Mouse (Mus musculus) right cerebral cortex, adult 18-20 months (tissue): ENCODE measurements around the gene Cwc25.
"Not testable (repeated sequence)": the region's sequence is repeated elsewhere in the genome, so short reads cannot be mapped to it uniquely, and the experiment has no call there.

Source experiments
- DNase-seq: peaks from one replicate; pipeline ENCODE4 v3.0.0; 2022; ENCODE audit warnings: mixed read lengths

The Cwc25 gene

DNA sequence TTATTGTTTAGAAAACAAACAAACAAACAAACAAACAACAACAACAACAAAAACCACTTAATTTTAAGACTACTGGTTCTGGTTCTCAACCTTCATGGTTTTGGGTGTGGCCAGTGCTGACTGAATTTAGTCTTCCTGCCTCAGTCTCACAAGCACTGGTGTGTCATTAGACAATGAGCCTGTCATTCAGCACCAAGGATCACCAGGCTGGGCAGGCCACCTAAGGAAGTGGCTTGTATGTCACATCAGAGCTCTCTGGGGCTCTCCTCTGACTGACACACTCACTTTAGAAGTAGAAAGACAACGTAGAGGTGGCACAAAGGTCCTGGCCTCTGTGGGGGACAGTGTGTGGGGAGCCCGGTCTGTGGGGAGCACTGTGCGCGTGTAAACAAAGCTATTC is 47.3 kb downstream of the Cwc25 start:
- no peak for DNase-seq

DNA sequence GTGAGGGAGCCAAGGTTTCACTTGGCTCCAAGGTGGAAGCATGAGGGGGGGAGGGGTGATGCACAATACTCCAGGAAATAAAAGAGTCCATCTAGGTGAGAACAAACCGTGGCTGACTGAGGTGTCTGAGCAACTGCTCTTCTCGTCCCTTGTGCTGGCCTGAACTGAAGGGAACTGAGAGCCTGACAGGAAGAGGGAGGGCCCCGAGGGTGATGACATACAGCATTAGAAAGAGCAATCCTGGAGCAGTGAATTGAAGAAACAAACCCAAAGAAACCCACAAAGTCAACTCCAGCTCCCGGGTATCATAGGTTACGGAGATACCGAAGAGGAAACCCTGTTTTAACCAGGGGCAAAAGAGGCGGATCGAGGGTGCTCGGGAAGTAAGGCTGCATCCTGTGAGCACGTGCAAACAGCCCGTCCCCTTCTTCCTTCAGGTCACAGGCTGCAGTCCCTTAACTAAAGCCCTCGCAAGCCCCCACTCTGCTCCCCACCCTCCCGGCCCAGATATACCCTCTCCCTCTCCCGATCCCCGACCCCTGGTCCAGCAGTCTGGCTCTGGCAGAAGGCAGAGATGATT is 48.0 kb downstream of the Cwc25 start:
- DNase-seq: no peak

DNA sequence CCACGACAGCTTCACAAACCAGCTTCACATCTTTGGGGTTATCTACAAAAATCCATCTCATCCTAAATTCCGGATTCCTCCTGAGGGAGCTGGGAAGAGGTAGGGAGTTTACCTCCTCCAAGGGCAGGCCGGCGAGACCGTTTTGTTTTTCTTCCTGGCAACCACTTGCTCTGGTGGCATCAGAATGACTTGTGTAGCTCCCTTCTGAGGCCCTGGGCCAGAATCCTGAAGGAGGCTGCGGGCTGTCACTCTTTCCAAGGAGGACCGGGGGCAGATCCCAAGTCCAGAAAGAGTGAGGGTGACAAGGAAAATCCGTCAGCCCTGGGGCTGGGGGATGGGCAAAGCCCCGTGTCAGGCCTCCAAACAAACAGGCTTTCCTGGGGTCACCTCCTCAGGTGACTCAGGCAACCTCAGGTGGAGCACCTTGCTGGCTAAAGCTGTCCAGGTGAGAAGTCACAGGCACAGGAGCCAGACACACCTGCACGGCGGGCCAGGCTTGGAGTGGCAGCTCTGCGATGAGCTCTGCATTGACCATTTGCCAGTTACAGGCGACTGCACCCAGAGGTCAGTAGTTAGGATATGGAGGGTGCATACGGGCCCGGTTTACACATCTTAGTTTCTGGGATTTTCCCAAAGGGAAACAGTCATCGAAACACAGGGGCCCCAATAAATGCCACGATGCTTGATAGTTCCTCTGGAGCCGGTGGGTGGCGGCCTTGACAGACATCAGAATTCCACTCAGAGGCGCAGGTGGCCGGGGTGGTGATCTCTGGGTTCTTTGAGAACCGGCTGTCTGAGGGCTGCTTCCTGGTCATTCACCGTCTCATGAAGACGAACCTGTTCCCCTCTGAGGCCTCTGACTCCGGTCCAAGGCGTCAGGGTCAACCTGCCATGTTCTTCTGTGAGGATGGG is 48.7 kb downstream of the Cwc25 start:
- no peak for DNase-seq

DNA sequence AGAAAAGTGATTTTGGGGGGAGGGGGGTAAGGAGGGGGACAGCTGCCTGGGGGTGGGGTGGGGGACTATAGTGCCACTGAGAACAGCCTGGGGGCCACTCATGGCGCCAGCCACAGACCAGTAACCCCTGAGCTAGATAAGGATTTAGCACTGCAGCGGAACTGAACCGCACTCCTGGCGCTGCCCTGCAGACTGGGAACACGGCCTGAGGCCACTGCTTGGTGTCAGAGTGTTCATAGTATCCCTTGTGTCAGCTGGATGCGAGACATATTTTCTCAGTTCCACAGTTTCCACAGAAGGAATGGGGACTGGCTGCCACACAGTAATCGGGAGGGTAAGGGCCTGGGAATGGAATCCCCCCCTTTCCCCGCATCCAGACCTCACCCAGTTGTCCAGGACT is 50.3 kb downstream of the Cwc25 start:
- DNase-seq: no peak

DNA sequence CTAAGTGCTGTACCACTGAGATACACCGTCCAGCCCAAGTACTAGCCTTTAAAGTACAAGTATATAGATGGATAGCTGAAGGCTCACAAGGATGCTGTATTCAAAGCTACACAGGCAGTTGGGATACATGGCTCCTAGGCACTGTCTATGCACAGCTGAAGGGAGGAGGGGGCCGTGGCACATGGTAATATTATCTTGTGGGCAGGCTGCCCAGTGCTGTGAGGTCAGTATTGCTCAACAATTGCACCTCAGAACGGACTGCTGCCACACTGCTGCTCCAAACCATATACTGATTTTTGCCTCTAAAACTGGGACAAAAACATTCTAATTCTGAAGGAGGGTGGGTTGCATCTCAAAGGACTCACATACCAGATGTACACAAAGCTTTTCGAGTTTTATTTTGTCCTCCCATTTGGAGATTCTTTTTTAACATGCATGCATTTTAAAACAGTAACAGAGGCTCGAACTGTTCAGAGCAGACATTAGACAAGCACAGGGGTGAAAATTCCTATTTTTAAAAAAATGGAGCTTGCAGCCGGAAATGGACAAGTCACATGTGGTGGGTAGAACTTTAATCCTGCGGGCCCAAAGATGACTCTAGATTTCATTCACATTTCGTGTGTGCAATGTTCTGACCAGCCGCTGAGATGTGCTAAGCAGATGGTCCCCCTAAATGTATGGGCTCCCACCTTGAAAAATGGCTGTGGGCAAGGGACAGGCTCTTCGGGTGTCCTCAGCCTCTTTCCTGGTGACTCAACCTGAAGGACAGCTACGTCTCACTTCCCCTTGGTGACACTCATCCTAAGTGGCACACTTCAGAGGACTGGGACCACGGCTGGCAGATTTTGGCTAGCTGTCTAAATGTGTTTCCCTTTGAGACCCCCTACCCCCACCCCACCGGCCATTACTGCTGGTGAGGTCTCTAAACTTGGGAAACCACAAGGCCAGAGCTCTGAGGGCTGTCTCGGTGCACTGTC is 51.3 kb downstream of the Cwc25 start:
- DNase-seq: no peak

DNA sequence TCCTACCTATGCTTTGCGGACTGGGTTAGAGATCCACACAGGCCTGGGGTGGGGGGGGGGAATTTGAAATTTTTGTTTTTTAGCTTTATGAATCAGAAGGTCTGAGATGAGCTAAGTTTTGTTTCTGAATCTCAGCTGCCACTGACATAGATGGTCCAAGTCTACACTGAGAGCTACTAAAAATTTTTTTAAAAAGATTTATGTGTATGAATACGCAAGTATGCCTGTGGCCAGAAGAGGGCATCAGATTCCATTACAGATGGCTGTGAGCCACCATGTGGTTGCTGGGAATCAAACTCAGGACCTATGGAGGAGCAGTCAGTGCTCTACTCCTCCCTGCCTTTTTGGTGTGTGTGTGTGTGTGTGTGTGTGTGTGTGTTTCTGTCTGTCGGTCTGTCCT is 52.0 kb downstream of the Cwc25 start:
- no peak for DNase-seq

DNA sequence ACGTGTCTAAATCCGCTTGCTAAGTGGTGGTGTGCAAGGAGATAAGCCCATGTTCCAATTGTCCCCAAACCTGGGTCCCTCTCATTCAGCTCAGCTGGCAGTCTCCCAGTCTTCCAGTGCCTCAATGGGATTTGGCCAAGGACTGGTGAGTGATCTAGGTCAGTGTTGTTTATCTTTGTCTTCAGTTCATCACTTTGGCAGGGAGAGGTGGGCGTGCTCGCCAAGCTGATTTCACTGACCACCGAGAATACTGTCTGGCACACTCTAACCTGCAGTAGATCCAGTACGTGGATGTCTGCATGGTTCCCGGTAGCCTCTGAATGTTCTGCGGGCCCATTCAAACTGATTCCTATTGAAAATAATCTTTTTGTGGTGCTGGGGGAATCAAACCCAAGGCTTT is 52.5 kb downstream of the Cwc25 start:
- DNase-seq: no peak

DNA sequence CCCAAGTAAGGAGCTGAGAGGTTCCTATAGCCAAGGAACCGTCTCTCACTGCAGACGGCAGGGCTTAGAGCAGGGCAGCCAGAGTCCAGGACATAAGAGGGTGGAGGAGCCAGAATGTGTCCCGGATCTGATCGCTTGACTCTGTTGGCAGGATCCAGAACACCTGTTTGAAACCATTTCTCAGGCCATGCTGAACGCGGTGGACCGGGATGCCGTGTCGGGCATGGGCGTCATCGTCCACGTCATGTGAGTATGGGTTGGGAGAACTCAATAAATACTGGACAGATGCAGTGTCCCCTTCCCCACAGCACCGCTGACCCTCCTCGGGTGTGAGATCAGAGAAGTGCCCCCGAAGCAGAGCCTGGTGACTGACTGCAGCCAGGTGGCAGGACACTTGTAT is 54.1 kb downstream of the Cwc25 start:
- DNase-seq: no peak

DNA sequence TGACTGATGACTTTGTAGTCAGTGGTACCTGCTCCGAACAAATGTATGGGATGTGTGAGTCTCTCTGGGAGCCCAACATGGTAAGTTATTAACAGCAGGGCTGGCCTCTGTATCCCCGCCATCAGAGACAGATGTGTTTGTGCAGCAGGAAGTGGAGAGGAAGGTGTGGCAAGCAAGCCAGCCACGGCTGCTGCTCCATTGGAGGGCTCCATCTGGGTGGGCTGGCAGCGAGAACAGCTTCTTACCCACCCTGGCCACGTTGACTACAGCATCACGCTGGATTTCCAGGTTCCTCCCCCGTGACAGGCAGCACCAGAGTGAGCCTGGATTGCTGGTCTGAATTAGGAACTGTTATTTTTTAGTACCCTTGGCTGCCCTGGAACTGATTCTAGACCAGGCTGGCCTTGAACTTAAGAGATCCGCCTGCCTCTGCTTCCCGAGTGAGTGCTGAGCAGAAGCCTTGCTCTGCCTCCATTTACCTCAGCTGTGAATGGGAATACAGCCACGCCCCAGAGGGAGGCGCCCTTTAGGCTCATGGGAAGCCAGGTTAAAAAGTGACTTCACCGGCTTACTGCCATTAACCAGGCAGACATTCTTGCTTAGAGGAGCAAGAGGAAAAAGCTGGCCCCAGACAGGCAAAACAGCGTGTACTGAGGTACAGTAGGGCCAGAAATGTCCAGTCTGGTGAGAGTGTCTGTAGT is 55.0 kb downstream of the Cwc25 start:
- no peak for DNase-seq

DNA sequence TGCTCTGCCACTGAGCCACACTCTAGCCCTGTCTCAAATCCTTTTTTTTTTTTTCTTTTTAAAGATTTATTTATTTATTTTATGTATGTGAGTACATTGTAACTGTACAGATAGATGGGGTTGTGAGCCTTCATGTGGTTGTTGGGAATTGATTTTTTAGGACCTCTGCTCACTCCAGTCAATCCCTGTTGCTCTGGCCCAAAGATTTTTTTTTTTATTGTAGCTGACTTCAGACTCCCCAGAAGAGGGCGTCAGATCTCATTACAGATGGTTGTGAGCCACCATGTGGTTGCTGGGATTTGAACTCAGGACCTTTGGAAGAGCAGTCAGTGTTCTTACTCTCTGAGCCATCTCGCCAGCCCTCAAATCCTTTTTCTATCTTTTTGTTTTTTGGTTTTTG is 56.3 kb downstream of the Cwc25 start:
- not testable (repeated sequence) for DNase-seq

DNA sequence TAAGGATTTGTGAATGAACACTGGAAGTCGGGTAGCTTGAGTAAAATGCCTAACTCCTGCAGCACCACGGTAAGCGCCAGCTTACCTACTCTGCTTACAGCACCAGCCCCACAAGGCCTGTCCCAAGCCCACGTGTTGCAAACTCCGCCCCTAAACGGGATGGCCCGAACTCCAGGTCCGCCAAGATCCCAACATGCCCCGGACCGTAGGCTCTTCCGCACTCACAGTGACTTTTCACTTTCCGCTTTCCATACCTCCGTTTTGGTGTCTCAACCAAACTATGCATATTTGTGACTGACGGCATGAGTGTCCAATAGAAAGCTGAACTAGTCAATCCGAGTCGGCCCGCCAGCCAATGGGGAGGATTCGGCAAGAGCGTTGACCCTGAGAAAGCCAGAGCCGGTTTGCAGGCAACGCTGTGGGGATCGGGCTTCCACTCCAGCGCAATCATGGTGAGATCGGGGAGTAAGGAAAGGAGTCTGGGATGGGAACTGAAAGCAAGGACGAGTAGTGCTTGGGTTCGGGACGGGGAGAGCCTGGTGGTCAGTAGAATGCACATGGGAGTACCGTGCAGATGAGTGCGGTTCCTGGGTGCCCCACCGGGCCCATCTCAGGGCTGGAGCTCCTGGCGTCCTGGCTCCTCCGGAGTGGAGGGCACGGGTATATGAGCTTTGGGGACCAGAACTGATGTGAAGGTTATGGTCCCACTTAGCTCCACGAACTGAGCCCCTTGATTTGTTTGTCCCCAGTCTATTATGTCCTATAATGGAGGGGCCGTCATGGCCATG is 63.1 kb downstream of the Cwc25 start, which contains the start of gene Psmb3:
Gene Psmb3 (plus strand): TSS at position 361 of the 788 bp plus-strand sequence.
- DNase-seq: peak; percentile 100

DNA sequence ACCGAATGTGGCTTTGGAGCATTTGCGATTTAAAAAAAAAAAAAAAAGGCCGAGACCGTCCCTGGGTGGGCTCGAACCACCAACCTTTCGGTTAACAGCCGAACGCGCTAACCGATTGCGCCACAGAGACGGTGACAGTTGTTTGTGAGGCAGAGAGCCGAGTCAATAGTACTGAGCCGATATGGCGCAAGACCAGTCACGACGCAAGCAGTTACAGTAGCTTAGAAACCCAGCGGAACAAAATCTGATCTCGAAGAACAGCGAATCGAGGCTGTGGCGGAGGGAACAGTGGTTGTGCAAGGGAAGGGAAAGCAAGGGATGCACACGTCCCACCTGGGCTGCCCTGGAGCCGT is 64.0 kb downstream of the Cwc25 start:
- peak; percentile 83 for DNase-seq

DNA sequence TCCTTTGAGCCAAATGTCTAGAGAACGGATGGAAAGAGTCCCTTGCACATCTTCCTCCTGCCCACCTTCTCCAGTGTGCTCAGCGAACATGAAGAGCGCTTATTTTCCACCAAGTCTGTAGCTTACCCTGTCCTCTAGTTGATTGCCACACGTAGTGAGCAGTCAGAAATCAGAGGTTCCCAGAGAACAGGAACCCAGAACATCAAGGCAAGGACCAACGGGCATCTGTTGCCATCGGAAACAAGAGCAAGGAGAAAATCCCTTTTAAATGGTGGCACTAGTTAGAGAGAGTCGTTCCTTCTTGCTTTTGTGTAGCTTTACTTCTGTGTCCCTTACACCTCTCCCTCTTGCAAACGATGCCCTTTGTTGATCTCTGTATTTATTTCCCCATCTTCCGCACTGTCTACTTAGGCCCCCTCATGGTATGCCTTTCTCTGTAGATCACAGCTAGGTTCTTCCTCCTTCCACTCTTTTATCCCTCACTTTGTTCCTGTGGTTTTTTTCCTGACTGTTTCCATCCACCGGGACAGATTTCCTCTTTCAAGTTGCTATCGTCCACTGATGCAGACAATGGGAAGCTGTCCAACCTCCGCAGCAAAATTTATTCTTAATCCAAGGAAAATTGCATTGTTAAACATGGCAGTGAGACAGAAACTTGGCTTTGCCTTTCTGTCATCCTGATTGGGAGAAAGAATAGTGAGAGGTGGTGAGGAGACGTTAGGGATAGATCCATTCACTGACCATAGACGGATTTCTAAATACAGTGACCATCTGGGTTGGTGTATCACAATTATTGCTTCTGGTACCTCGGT is 64.6 kb downstream of the Cwc25 start:
- no peak for DNase-seq

DNA sequence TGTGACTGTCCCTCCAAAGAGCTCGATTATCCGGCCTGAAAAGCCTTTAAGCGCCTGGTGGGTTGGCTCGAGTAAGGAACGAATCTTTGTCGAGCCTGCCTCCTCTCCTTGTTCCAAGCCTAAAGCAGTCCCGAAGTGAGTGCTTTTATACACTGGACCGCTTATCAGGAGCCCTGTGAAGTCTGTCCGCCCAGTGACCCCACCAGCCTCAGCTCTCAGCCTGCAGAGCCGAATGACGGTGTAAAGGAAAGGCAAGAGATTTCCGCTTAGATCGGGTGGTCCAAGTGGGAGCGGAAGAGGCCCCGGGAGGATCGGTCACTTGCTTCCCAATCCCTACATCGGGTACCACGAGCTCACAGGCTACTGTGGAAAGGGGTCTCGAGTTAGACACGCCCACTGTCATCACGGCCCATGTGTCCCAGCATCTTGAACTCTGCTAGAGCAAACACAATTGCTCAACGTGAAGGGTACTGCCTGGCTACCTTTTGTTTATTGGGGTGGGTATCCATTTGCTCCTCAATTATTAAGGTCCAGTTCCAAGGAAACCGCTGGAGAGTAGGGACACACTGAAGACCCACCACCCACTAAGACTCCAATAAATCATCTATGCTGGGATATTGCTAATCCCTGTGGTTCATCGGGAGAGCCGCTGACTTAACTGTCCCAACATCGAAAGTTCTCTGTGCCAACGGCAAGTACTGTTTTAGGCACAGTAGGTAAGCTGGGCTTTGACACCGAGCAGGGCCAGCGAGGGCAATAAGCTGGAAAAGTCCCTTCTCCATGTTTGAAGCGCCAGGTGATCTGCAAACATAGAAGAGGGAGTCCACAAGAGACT is 65.4 kb downstream of the Cwc25 start:
- no peak for DNase-seq

DNA sequence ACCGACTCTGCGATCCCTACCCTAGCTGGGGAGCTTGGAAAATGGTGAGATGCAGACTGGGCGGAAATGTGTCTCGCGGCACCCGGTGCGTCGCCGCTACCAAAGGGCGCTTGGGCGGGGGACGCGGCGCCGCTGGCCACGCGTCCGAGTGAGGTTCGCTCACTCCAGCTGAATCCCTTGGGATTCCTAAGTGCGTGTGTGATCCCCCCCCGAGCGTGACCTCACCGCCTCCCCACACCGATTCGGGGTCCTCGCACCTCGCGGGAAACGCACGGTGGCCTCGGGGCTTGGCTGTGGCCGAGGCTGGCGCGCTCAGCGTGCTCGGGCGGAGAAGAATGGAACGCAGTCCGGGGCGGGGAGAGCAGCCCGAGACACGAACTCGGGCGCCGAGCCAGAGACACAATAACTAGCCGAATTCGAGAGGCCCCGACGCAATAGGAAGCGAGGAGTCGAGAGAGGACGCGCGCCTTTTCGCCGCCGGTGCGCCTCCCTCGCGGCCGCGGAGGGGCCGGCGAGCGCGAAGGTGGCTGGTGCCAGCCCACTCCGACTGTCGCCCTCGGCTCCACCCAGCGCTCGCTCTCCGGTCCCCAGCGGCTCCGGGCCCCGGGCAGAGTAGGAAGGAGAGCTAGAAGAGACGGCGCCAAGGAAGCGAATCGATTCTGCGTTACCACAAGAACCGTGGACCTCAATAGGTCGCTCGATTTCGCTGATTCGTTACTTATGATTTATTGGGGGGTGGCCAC is 66.2 kb downstream of the Cwc25 start, which contains the start of gene Pcgf2:
Gene Pcgf2 (minus strand): TSS at position 495 of the 743 bp plus-strand sequence.
- DNase-seq: peak; percentile 75

DNA sequence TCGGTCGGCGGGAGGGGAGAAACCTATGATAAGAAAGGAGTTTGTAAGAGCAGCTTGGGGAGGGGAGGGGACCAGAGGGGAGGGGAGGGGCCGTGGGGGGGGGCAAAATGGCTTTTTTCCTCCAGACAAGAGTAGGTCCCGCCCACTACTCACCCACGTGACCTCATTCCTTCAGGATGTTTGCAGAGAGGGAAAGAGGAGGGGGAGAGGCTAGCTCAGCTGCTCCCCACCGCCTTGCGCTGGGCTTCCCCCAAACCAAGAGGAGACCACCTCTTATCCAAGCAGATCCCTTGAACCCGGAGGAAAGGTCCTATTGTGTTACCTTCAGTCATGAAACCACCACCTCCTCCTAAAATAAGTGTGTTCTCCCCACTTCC is 66.7 kb downstream of the Cwc25 start:
- peak; percentile 83 for DNase-seq

DNA sequence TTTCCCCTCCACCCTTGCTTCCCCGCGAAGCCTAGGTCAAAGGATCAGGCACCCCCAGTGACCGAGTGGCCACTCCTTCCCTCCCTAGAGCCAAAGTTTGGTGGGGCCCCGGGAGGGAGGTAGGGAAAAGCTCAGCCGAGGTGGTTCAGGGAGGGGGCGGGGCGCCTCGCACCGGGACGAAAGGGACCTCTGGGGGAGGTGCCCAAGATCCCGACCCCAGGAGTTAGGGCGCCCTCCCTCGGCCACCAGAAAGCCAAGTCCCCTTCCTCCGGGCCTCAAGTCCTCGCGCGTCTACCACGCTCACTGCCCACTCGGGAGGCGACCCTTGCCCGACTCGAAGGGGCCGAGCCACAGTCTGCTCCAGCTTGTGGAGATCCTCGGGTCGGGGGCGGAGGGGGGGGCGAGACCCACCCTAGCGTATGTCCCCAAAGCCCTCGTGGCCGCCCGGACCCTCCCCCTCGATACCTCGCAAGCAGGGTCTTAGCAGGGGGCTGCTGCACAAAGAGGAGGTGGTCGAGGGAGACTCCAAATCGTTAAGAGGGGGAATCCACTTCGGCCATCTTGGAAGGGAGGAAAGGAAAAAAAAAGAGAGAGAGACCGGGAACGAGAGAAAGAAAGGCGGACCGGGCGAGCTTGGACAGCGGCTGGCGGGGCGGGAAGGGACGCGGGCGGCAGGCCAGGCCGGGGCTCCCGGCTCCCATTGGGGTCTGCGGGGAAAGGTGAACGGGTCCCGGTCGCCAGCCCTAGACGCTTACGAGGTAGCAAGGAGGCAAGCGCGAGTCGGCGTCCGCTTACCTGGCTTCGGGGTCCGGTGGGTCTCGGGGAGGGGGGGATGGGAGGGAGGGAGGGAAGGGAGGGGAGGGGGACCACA is 67.4 kb downstream of the Cwc25 start:
- peak; percentile 54 for DNase-seq

DNA sequence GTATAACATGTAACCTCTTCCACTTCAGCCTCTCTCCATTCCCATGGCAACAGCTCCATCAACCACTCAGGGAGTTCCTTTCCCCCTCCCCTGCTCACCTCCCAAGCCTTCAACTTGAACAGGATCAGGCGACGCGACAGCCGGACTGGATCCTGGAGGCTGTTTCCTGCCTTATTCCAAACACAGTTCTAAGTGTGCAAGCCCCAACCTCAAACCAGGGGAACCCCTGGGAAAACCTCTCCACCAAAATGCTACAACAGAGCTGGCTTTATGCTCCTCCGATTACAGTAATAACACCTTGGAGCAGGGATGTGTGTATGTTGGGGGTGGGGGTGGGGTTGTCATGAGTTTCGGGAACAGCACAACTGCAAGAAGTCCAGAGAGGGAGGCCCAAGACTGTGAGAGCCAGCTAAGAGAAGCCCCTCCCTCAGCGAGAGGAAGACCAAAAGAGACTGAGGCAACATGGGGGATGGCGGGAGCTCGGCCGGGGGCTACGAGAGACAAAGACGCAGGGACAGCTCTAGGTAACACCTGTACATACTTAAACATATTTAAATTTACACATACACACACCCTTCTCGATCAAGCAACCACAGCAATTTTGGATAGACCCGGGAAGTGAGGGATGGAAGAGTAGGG is 68.3 kb downstream of the Cwc25 start:
- no peak for DNase-seq
